23 mouse cellular contexts compared by ENCODE assay signal in genomic region chr9:45373896-45374295, GRCm38 (mm10). TPM values are rescaled to one million over a fixed set of nuclear protein-coding genes. Genes with fewer than 3 reads are reported as not detected.
DNase-seq lines count a peak whose midpoint lies in the region; ATAC-seq and TF ChIP-seq lines count a peak whose summit lies in the region.
"Had no signal": no experiment of that assay in that cellular context is flagged by ENCODE, and none has a peak within 500 bp of the region (broad histone marks: within the 10 kb centered on the region; RNA-seq: fewer than 3 reads in every experiment).

No protein-coding gene starts in this region.

- no peaks in the 10 kb centered on the region for H3K27me3 ChIP-seq in kidney, adult 2 months (replicated peaks; ENCODE audit: control insufficient read depth, insufficient read depth, low read length)
- H3K27me3 ChIP-seq in limb, embryonic 13.5 days, result no peaks in the 10 kb centered on the region
- peaks cover 8% of the 10 kb centered on the region; the same call in 1 of the 2 replicates for H3K27me3 ChIP-seq in limb, embryonic 10.5 days (ENCODE audit: low read depth, poor library complexity, severe bottlenecking)
- no peaks in the 10 kb centered on the region for H3K27me3 ChIP-seq in E14TG2a.4 (ENCODE audit: insufficient read depth, low read length)
- H3K27me3 ChIP-seq: embryonic facial prominence, embryonic 12.5 days had no signal

- H3K4me3 ChIP-seq in kidney, adult 2 months (ENCODE audit: insufficient read depth, low read depth, low read length), result no peak overlapping the region
- no peak overlapping the region for H3K4me3 ChIP-seq in limb, embryonic 13.5 days
- H3K4me3 ChIP-seq in limb, embryonic 10.5 days, result no peak overlapping the region
- H3K4me3 ChIP-seq in E14TG2a.4 (replicated peaks; ENCODE audit: low read length), result peak overlapping the region; percentile 35
- H3K4me3 ChIP-seq: embryonic facial prominence, embryonic 10.5 days; embryonic facial prominence, embryonic 12.5 days had no signal

- H3K36me3 ChIP-seq in kidney, adult 2 months (ENCODE audit: control insufficient read depth, insufficient read depth, low read length), result no peaks in the 10 kb centered on the region
- H3K36me3 ChIP-seq in limb, embryonic 13.5 days, result peaks cover 13% of the 10 kb centered on the region
- peaks cover 35% of the 10 kb centered on the region for H3K36me3 ChIP-seq in limb, embryonic 10.5 days
- peaks cover 70% of the 10 kb centered on the region for H3K36me3 ChIP-seq in E14TG2a.4 (ENCODE audit: insufficient read depth, low read length)
- H3K36me3 ChIP-seq: G1E had no signal

- peak; percentile 28 for DNase-seq in kidney, adult 2 months
- DNase-seq in kidney, adult 9 months, result no peak
- DNase-seq in limb, embryonic 10.5 days (ENCODE audit: low spot score), result no peak
- peak; percentile 57 for DNase-seq in R1 (ENCODE audit: low read depth, low spot score)
- DNase-seq in left cerebral cortex, adult 18-20 months (ENCODE audit: low spot score in 2 of 2), result no peak
- no peak for DNase-seq in frontal cortex, postnatal 25 days (ENCODE audit: low spot score in 2 of 2)
- DNase-seq: adrenal gland, adult 8-10 months; adrenal gland, postnatal 14 days; adrenal gland, postnatal 36 days; cerebellum, postnatal 10 days; cerebellum, postnatal 25 days had no signal

- no peak for TF ChIP-seq CTCF in kidney, adult 2 months (conservative IDR thresholded peaks at IDR 0.05; ENCODE audit: insufficient read depth, insufficient read length, low read depth, low read length)
- TF ChIP-seq CTCF in E14TG2a.4 (conservative IDR thresholded peaks at IDR 0.05; ENCODE audit: low read length), result no peak

- H3K4me1 ChIP-seq in kidney, adult 2 months (ENCODE audit: control insufficient read depth, insufficient read depth, low read length), result no peaks in the 10 kb centered on the region
- peaks cover 43% of the 10 kb centered on the region for H3K4me1 ChIP-seq in limb, embryonic 13.5 days
- peaks cover 36% of the 10 kb centered on the region for H3K4me1 ChIP-seq in limb, embryonic 10.5 days
- peaks cover 92% of the 10 kb centered on the region for H3K4me1 ChIP-seq in E14TG2a.4 (replicated peaks; ENCODE audit: low read depth, low read length)

- no peak overlapping the region for H3K27ac ChIP-seq in kidney, adult 2 months (ENCODE audit: insufficient read depth, low read depth, low read length)
- H3K27ac ChIP-seq in limb, embryonic 13.5 days, result no peak overlapping the region; the same call in 1 of the 2 replicates
- H3K27ac ChIP-seq in limb, embryonic 10.5 days, result no peak overlapping the region
- H3K27ac ChIP-seq: embryonic facial prominence, embryonic 10.5 days; embryonic facial prominence, embryonic 12.5 days had no signal

- H3K9me3 ChIP-seq in limb, embryonic 13.5 days, result no peaks in the 10 kb centered on the region
- no peaks in the 10 kb centered on the region for H3K9me3 ChIP-seq in limb, embryonic 10.5 days (replicated peaks)
- no peaks in the 10 kb centered on the region for H3K9me3 ChIP-seq in E14TG2a.4 (ENCODE audit: low read length)
- H3K9me3 ChIP-seq: embryonic facial prominence, embryonic 10.5 days; embryonic facial prominence, embryonic 12.5 days; G1E had no signal

- 47% methylated on average over 3 of the region's 3 CpGs for WGBS in kidney, adult 2 months
- 48% methylated on average over 3 of the region's 3 CpGs for WGBS in limb, embryonic 13.5 days
- 70% methylated on average over 3 of the region's 3 CpGs for WGBS in limb, embryonic 10.5 days

- H3K4me2 ChIP-seq in limb, embryonic 13.5 days (replicated peaks), result 0 out of 2 replicates have a peak overlapping the region, but pooled peaks have one; percentile 4
- H3K4me2 ChIP-seq: embryonic facial prominence, embryonic 12.5 days had no signal

- TF ChIP-seq POLR2A in kidney, adult 2 months (IDR thresholded peaks at IDR 0.05; ENCODE audit: low read depth, low read length), result no peak

- H3K9ac ChIP-seq in limb, embryonic 13.5 days, result no peak overlapping the region
- H3K9ac ChIP-seq: embryonic facial prominence, embryonic 12.5 days had no signal

- no peak for ATAC-seq in limb, embryonic 13.5 days (ENCODE audit: low FRiP score, low read depth)
- ATAC-seq: activated CD4-positive, CD25-positive, alpha-beta regulatory T cell, adult 4 months; forebrain, embryonic 14.5 days; forebrain, embryonic 16.5 days; Patski had no signal

RNA-seq across cellular contexts. Expression of gene Fxyd6, which starts 3.9 kb away (rescaled TPM):
- polyA plus RNA-seq in kidney, adult 2 months (2012; rRNA removed), result 16.3 and 20.3 TPM in 2 replicates
- polyA plus RNA-seq in limb, embryonic 13.5 days (2015; fragmentation: Nextera tagmentation; extraction: Ambion mirVana), result 134 and 137 TPM in 2 replicates
- 97.6 and 110 TPM in 2 replicates for polyA plus RNA-seq in limb, embryonic 10.5 days (2016; fragmentation: Nextera tagmentation; extraction: Ambion mirVana)
- total RNA-seq in left cerebral cortex, adult 18-20 months (2021), result 100 to 1,000 TPM in 1 of 2 experiments, 10 to 100 TPM in 1; 96.2 to 132 TPM
- polyA plus RNA-seq: C2C12, G1E had no signal

RNA-seq across cellular contexts. Expression of gene Fxyd2, which starts 25.6 kb away (rescaled TPM):
- polyA plus RNA-seq in kidney, adult 2 months (2012; rRNA removed), result 8,481 and 8,923 TPM in 2 replicates
- polyA plus RNA-seq in limb, embryonic 13.5 days (2015; fragmentation: Nextera tagmentation; extraction: Ambion mirVana), result 3.8 and 5.9 TPM in 2 replicates
- 0.69 and 0.84 TPM in 2 replicates for polyA plus RNA-seq in limb, embryonic 10.5 days (2016; fragmentation: Nextera tagmentation; extraction: Ambion mirVana)
- 1 to 10 TPM; 8.0 to 8.2 TPM for total RNA-seq in left cerebral cortex, adult 18-20 months (2021)
- polyA plus RNA-seq: C2C12, G1E had no signal

RNA-seq across cellular contexts. Expression of gene Dscaml1, which starts 52.5 kb away (rescaled TPM):
- polyA plus RNA-seq in kidney, adult 2 months (2012; rRNA removed), result 0.43 and 0.80 TPM in 2 replicates
- 0.79 and 0.83 TPM in 2 replicates for polyA plus RNA-seq in limb, embryonic 13.5 days (2015; fragmentation: Nextera tagmentation; extraction: Ambion mirVana)
- polyA plus RNA-seq in limb, embryonic 10.5 days (2016; fragmentation: Nextera tagmentation; extraction: Ambion mirVana), result 0.15 and 0.30 TPM in 2 replicates
- 10 to 100 TPM; 47.7 to 48.3 TPM for total RNA-seq in left cerebral cortex, adult 18-20 months (2021)
- polyA plus RNA-seq: activated CD4-positive, CD25-positive, alpha-beta regulatory T cell, adult 4 months; C2C12; G1E had no signal

RNA-seq across cellular contexts. Expression of gene Tmprss13, which starts 55.0 kb away (rescaled TPM):
- 0.56 and 0.64 TPM in 2 replicates for polyA plus RNA-seq in kidney, adult 2 months (2012; rRNA removed)
- 1.6 and 1.7 TPM in 2 replicates for polyA plus RNA-seq in limb, embryonic 13.5 days (2015; fragmentation: Nextera tagmentation; extraction: Ambion mirVana)
- 0.51 and 0.95 TPM in 2 replicates for polyA plus RNA-seq in limb, embryonic 10.5 days (2016; fragmentation: Nextera tagmentation; extraction: Ambion mirVana)
- not detected for total RNA-seq in left cerebral cortex, adult 18-20 months (2021)
- polyA plus RNA-seq: C2C12; cerebellum, adult 2 months; cortical plate, adult 2 months; forebrain, embryonic 16.5 days; G1E; Patski had no signal

Comparison
In these comparisons a context has a peak if more than half of its experiments do, and no peak if none do; other contexts are left out.
1. DNase-seq: peak in kidney, adult 2 months (single experiment) and R1 (single experiment); none in kidney, adult 9 months (single experiment), limb, embryonic 10.5 days (single experiment), left cerebral cortex, adult 18-20 months (0 of 2) and frontal cortex, postnatal 25 days (0 of 2).
2. RNA of gene Fxyd2, which starts 25.6 kb away (polyA plus RNA-seq): 8,481 to 8,923 TPM in kidney, adult 2 months; 3.8 to 5.9 TPM in limb, embryonic 13.5 days and 0.69 to 0.84 TPM in limb, embryonic 10.5 days; every median in the first group is over 1,000 times any median in the second.